Mouse (Mus musculus): Measurements from ENCODE around the gene Emilin3.

GRCm38 (mm10) chr2:160872395-160872794, 39.7 kb downstream of the Emilin3 start:
- TF ChIP-seq GATA1 (IDR thresholded peaks at IDR 0.05; ENCODE audit: borderline replicate concordance, low read length) = no peak
- no peak for TF ChIP-seq FLI1 (IDR thresholded peaks at IDR 0.05; ENCODE audit: low read length)
